Mouse (Mus musculus) embryonic facial prominence, embryonic 11.5 days (tissue): ENCODE measurements around the gene Fgfr2. TPM values are rescaled to one million over a fixed set of nuclear protein-coding genes. Genes with fewer than 3 reads are reported as not detected.

ENCODE experiments used
- ATAC-seq: fragments of 200-750 bp; cut with Nextera tagmentation; replicated peaks from 2 replicates; pipeline ENCODE4 v1.8.0; 2017; ENCODE audit warnings: low read depth; ENCODE audit not compliant: insufficient number of reproducible peaks, low FRiP score, low TSS enrichment
- DNase-seq: peaks from one replicate; pipeline ENCODE4 v3.0.0-alpha.2; 2015; ENCODE audit warnings: low spot score
- H3K27ac ChIP-seq: fragments of 300-500 bp; sonication (generic); replicated peaks from 2 replicates; pipeline ENCODE4 v1.5.1; 2014; ENCODE audit warnings: mild to moderate bottlenecking, low read depth, low read length, control low read depth
- H3K27me3 ChIP-seq: fragments of 300-500 bp; sonication (generic); 2 replicates; pipeline ENCODE4 v1.6.1; 2014; ENCODE audit warnings: mild to moderate bottlenecking, low read length, moderate library complexity, mixed read lengths; ENCODE audit not compliant: control insufficient read depth, insufficient read depth
- H3K36me3 ChIP-seq: fragments of 300-500 bp; sonication (generic); replicated peaks from 2 replicates; pipeline ENCODE4 v1.6.1; 2014; ENCODE audit warnings: low read depth, mild to moderate bottlenecking, low read length, moderate library complexity, mixed read lengths; ENCODE audit not compliant: control insufficient read depth, insufficient read depth
- H3K4me1 ChIP-seq: fragments of 300-500 bp; sonication (generic); 2 replicates; pipeline ENCODE4 v1.6.1; 2014; ENCODE audit warnings: low read length, mixed read lengths; ENCODE audit not compliant: control insufficient read depth, insufficient read depth
- H3K4me2 ChIP-seq: fragments of 300-500 bp; sonication (generic); 2 replicates; pipeline ENCODE4 v1.6.1; 2014; ENCODE audit warnings: low read depth, mild to moderate bottlenecking, control low read depth, low read length, moderate library complexity
- H3K4me3 ChIP-seq: fragments of 300-500 bp; sonication (generic); 2 replicates; pipeline ENCODE4 v1.5.1; 2014; ENCODE audit warnings: low read depth, low read length, control low read depth
- H3K9ac ChIP-seq: fragments of 300-500 bp; sonication (generic); replicated peaks from 2 replicates; pipeline ENCODE4 v1.6.1; 2014; ENCODE audit warnings: mild to moderate bottlenecking, control low read depth, low read length
- H3K9me3 ChIP-seq: fragments of 300-500 bp; sonication (generic); replicated peaks from 2 replicates; pipeline ENCODE4 v1.6.1; 2016; ENCODE audit warnings: mild to moderate bottlenecking, low read length, inconsistent platforms, mixed read lengths; ENCODE audit not compliant: control insufficient read depth
- WGBS: fragments of 180-500 bp; shearing (Covaris S2); extraction: QIAGEN DNeasy Blood & Tissue Kit; methylation state at CpG from one replicate; pipeline ENCODE4 v1.1.7; 2014; 5-methylcytosine and 5-hydroxymethylcytosine counted together
- polyA plus RNA-seq: library from polyadenylated mRNA; unstranded; fragments of >200 nt; fragmentation: Nextera tagmentation; extraction: Ambion mirVana; gene quantifications from 2 replicates; pipeline ENCODE4 v1.2.1, GENCODE M21; 2014

The Fgfr2 gene
- polyA plus RNA-seq, 1 experiment from 2014 or later, result 75.6 TPM

DNA sequence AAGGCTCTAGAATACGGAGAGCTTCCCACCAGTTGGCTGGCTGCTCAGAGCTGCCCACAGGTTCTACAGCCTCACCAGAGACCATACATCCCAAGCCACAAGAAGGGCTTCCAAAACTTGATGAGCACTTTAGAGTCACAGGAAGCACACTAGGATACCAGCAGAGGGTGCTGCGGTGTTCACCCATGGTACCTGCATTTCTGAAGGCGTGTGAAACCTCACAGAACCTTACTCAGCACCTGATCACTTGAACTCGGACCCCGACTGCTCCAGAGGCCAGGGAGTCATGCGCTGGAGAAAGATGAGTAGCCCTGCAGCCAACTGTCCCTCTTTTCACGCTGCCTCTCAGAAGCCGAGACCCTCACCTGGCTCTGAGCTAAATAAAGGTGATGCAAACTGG, 129.0 kb downstream of the Fgfr2 start:
- H3K27ac ChIP-seq, result no peak overlapping the region
- H3K9ac ChIP-seq, result no peak overlapping the region
- no peaks in the 10 kb centered on the region for H3K4me1 ChIP-seq
- no peaks in the 10 kb centered on the region for H3K27me3 ChIP-seq
- H3K9me3 ChIP-seq, result no peaks in the 10 kb centered on the region
- DNase-seq, result no peak
- no peak overlapping the region for H3K4me2 ChIP-seq
- ATAC-seq, result no peak
- WGBS, result 88% methylated on average over 8 of the region's 8 CpGs
- no peak overlapping the region for H3K4me3 ChIP-seq
- H3K36me3 ChIP-seq, result peaks cover 14% of the 10 kb centered on the region

DNA sequence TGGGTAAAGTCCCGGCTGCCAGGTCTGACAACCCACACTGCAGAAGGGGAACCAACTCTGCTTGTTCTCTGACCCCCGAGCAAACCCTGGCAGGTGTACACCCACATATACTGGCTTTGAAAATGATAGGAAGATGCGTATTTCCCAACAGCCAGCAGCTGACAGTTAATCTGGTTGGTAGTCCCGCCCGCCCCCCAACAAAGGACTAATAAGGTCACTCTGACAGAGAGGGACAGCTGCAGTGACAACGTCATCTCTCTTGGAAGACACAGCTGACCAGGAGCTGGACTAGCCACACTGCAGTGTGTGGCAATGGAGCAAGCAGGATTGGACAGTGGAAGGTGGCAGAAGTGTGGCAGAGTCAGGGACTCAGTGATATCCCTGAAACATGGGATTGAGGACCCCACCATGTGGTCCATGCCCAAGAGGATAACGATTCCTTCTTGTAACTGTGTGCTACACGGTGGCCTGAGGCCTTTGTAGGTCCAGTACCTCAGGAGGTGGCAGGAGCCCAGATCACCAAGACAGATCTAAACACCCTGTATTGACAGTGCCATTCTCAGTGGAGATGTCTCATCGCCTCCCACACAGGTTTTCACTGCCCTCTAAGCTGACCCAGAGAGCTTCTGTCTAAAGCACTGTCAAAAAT, 130.1 kb downstream of the Fgfr2 start:
- Histone ChIP-seq H3K9ac (no peak overlapping the region), H3K27ac (no peak overlapping the region), H3K4me1 (no peaks in the 10 kb centered on the region), H3K9me3 (no peaks in the 10 kb centered on the region), H3K36me3 (peaks cover 13% of the 10 kb centered on the region), H3K4me3 (no peak overlapping the region), H3K4me2 (no peak overlapping the region), H3K27me3 (no peaks in the 10 kb centered on the region)
- ATAC-seq (no peak), DNase-seq (no peak)
- WGBS, result 86% methylated on average over 9 of the region's 9 CpGs

DNA sequence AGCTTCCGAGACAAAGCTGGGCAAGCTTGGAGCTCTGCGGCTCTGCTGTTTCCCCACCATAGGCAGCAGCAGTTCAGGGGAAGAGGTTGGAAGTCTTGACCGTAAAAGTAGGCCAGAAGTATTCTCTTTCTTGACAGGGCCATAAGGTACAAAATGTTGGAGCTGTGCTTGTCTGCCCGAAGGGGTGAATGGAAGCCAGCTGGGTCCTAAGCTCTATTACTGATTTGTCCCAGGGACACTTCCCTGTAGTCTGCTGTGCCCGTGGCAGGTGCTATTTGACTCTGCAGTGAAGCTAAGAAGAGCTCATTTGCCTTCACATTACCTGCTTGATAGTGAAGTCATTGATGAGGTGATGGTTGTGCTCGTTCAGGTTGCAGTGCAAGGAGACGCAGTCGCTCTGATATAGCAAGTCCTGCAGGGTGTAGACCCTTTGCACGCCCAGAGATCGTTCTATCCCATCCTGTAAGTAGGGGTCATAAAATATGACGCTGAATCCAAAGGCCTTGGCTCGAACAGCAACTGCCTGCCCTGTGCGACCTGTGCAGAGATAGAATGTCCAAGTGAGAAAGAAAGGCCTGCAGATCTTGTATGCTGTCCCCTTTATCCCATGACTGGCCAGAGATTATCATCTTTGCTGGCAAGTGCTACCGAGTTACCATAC, 131.8 kb downstream of the Fgfr2 start:
- H3K36me3 ChIP-seq, result peaks cover 14% of the 10 kb centered on the region
- DNase-seq, result no peak
- 94% methylated on average over 14 of the region's 14 CpGs for WGBS

GRCm38 (mm10) chr7:132989839-132990238, 133.3 kb downstream of the Fgfr2 start:
- 89% methylated on average over 5 of the region's 5 CpGs for WGBS
- ATAC-seq (no peak), DNase-seq (no peak)
- Histone ChIP-seq H3K9ac (no peak overlapping the region), H3K4me3 (no peak overlapping the region), H3K36me3 (peaks cover 14% of the 10 kb centered on the region), H3K9me3 (no peaks in the 10 kb centered on the region), H3K4me1 (no peaks in the 10 kb centered on the region), H3K4me2 (no peak overlapping the region), H3K27me3 (no peaks in the 10 kb centered on the region), H3K27ac (no peak overlapping the region)

More for the DNA sequence above, 131.8 kb downstream of the Fgfr2 start:
- Histone ChIP-seq H3K4me2 (no peak overlapping the region), H3K9me3 (no peaks in the 10 kb centered on the region), H3K4me1 (no peaks in the 10 kb centered on the region), H3K27me3 (no peaks in the 10 kb centered on the region), H3K4me3 (no peak overlapping the region), H3K27ac (no peak overlapping the region), H3K9ac (no peak overlapping the region)
- no peak for ATAC-seq

DNA sequence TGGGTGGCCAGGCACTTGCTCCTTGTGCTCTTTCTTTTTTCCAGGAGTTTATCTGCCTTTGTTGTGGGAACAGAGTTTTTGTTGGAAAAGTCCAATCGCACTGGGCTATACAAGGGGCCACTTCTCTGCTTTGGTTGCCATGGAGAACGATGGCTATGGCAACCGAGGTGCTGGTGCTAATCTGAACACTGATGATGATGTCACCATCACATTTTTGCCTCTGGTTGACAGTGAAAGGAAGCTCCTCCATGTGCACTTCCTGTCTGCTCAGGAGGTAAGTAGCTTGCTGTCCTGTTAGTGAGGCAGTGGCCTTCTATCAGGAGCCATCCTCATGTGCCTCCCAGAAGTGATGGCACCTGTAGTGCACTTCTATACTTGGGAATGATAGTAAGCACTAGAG, 140.5 kb downstream of the Fgfr2 start:
- Histone ChIP-seq H3K9ac (no peak overlapping the region), H3K4me2 (no peak overlapping the region), H3K4me3 (no peak overlapping the region), H3K36me3 (no peaks in the 10 kb centered on the region; the same call in none of the 2 replicates), H3K27me3 (no peaks in the 10 kb centered on the region), H3K4me1 (no peaks in the 10 kb centered on the region), H3K27ac (no peak overlapping the region), H3K9me3 (no peaks in the 10 kb centered on the region)
- ATAC-seq (no peak), DNase-seq (no peak)
- WGBS, result 80% methylated on average over 3 of the region's 3 CpGs

GRCm38 (mm10) chr7:132977981-132978380, 145.2 kb downstream of the Fgfr2 start:
- Histone ChIP-seq H3K4me2 (no peak overlapping the region), H3K27me3 (no peaks in the 10 kb centered on the region), H3K9ac (no peak overlapping the region), H3K9me3 (no peaks in the 10 kb centered on the region), H3K4me1 (no peaks in the 10 kb centered on the region), H3K36me3 (no peaks in the 10 kb centered on the region; the same call in 1 of the 2 replicates), H3K27ac (no peak overlapping the region), H3K4me3 (no peak overlapping the region)
- WGBS, result 97% methylated on average over 2 of the region's 2 CpGs
- DNase-seq (no peak), ATAC-seq (no peak)

- no peaks in the 10 kb centered on the region; the same call in 1 of the 2 replicates for H3K36me3 ChIP-seq
- no peaks in the 10 kb centered on the region for H3K27me3 ChIP-seq
- H3K9ac ChIP-seq, result no peak overlapping the region
- H3K27ac ChIP-seq, result no peak overlapping the region
- H3K4me3 ChIP-seq, result no peak overlapping the region
- DNase-seq (no peak), ATAC-seq (no peak)
- H3K4me2 ChIP-seq, result no peak overlapping the region
- no peaks in the 10 kb centered on the region for H3K9me3 ChIP-seq
- WGBS, result 88% methylated on average over 2 of the region's 2 CpGs
- H3K4me1 ChIP-seq, result no peaks in the 10 kb centered on the region
These were observed 147.1 kb downstream of the Fgfr2 start for GRCm38 (mm10) chr7:132976079-132976478.

- Histone ChIP-seq H3K27ac (no peak overlapping the region), H3K4me2 (no peak overlapping the region), H3K9ac (no peak overlapping the region), H3K4me3 (no peak overlapping the region), H3K9me3 (no peaks in the 10 kb centered on the region), H3K4me1 (no peaks in the 10 kb centered on the region), H3K36me3 (no peaks in the 10 kb centered on the region), H3K27me3 (no peaks in the 10 kb centered on the region)
- 91% methylated on average over 2 of the region's 2 CpGs for WGBS
- DNase-seq, result no peak
- ATAC-seq, result no peak
These were observed 151.1 kb downstream of the Fgfr2 start for GRCm38 (mm10) chr7:132972079-132972478.
